Mouse (Mus musculus) bone marrow macrophage, adult 2 months (primary cell): ENCODE results near the gene Ndp.

Experiments
- CTCF ChIP-seq: IDR thresholded peaks from 2 replicates; pipeline ENCODE4 v1.5.1; 2012; ENCODE audit warnings: low read depth, mild to moderate bottlenecking, low read length, moderate library complexity
- POLR2A ChIP-seq: IDR thresholded peaks from 2 replicates; pipeline ENCODE4 v1.6.1; 2012; ENCODE audit warnings: mild to moderate bottlenecking, low read depth, low read length, borderline replicate concordance

GRCm38 (mm10) chrX:16907554-16907953, 4.0 kb downstream of the Ndp start:
- TF ChIP-seq POLR2A (no peak), CTCF (no peak)
